Mouse (Mus musculus): ENCODE measurements around the gene Gm16867. TPM values are rescaled to one million over a fixed set of nuclear protein-coding genes. Genes with fewer than 3 reads are reported as not detected.
A peak's percentile ranks its signal among the peaks of the same experiment; 100 is the strongest.
"Not testable (repeated sequence)": the region's sequence is repeated elsewhere in the genome, so short reads cannot be mapped to it uniquely, and the experiment has no call there.

The Gm16867 gene
- total RNA-seq, 2 experiments from 2014 or later: 1.2 to 3.4 TPM

GRCm38 (mm10) chr14:69467612-69468366, 35.4 kb downstream of the Gm16867 start:
- not testable (repeated sequence) for ATAC-seq (ENCODE audit: poor library complexity, severe bottlenecking)

- ATAC-seq (ENCODE audit: poor library complexity, severe bottlenecking): not testable (repeated sequence)
These were observed 38.7 kb downstream of the Gm16867 start for GRCm38 (mm10) chr14:69464465-69464864.

GRCm38 (mm10) chr14:69457691-69458090, 45.5 kb downstream of the Gm16867 start:
- ATAC-seq (ENCODE audit: poor library complexity, severe bottlenecking): peak; percentile 93

GRCm38 (mm10) chr14:69454640-69455039, 48.5 kb downstream of the Gm16867 start:
- not testable (repeated sequence) for ATAC-seq (ENCODE audit: poor library complexity, severe bottlenecking)

- ATAC-seq (ENCODE audit: poor library complexity, severe bottlenecking): not testable (repeated sequence)
These were observed 54.3 kb downstream of the Gm16867 start for GRCm38 (mm10) chr14:69448845-69449244.

- not testable (repeated sequence) for ATAC-seq (ENCODE audit: poor library complexity, severe bottlenecking)
These were observed 56.2 kb downstream of the Gm16867 start for GRCm38 (mm10) chr14:69447006-69447405.

- not testable (repeated sequence) for ATAC-seq (ENCODE audit: poor library complexity, severe bottlenecking)
These were observed 60.0 kb downstream of the Gm16867 start for GRCm38 (mm10) chr14:69443092-69443692.

- not testable (repeated sequence) for ATAC-seq (ENCODE audit: poor library complexity, severe bottlenecking)
These were observed 62.2 kb downstream of the Gm16867 start for GRCm38 (mm10) chr14:69440955-69441354.

GRCm38 (mm10) chr14:69438678-69439214, 64.4 kb downstream of the Gm16867 start:
- not testable (repeated sequence) for ATAC-seq (ENCODE audit: poor library complexity, severe bottlenecking)

GRCm38 (mm10) chr14:69421003-69421402, 82.2 kb downstream of the Gm16867 start:
- ATAC-seq (ENCODE audit: poor library complexity, severe bottlenecking): not testable (repeated sequence)

- ATAC-seq (ENCODE audit: poor library complexity, severe bottlenecking): not testable (repeated sequence)
These were observed 85.6 kb downstream of the Gm16867 start for GRCm38 (mm10) chr14:69417545-69417944.

Other genes with a start within 250 kb of the Gm16867 start
- not detected in 2 replicates for gene Synb, start 209.1 kb downstream of the Gm16867 start, total RNA-seq (2015)
- gene Synb, start 209.1 kb downstream of the Gm16867 start, total RNA-seq (2017): not detected in 2 replicates
- not detected in 2 replicates for gene Gm27179, start 9.2 kb upstream of the Gm16867 start, total RNA-seq (2015)
- not detected in 2 replicates for gene Gm27179, start 9.2 kb upstream of the Gm16867 start, total RNA-seq (2017)
- gene Entpd4b, start 52.1 kb upstream of the Gm16867 start, total RNA-seq (2015): 2.1 and 2.5 TPM in 2 replicates
- gene Entpd4b, start 52.1 kb upstream of the Gm16867 start, total RNA-seq (2017): 1.1 and 2.5 TPM in 2 replicates